Mouse (Mus musculus) G1E (cell line): ENCODE results near the gene Stk39.

Experiments used
- CTCF ChIP-seq: IDR thresholded peaks from 2 replicates; pipeline ENCODE4 v1.5.1; 2012; ENCODE audit warnings: low read depth, low read length, inconsistent platforms, mixed read lengths
- GATA1 ChIP-seq: IDR thresholded peaks from 2 replicates; pipeline ENCODE4 v1.6.1; 2012; ENCODE audit warnings: borderline replicate concordance, low read length, inconsistent platforms, mixed read lengths
- POLR2AphosphoS5 ChIP-seq: IDR thresholded peaks from 2 replicates; pipeline ENCODE4 v1.6.1; 2012; ENCODE audit warnings: low read depth, low read length, inconsistent platforms; ENCODE audit not compliant: insufficient replicate concordance
- TAL1 ChIP-seq: conservative IDR thresholded peaks from 2 replicates; pipeline ENCODE4 v1.6.1; 2012; ENCODE audit warnings: low read depth, low read length, inconsistent platforms, mixed read lengths

- TF ChIP-seq CTCF (no peak), POLR2AphosphoS5 (no peak), GATA1 (no peak), TAL1 (no peak)
These were observed 100.2 kb downstream of the Stk39 start for GRCm38 (mm10) chr2:68371912-68372311.
